Mouse (Mus musculus) retina, postnatal 1 day (tissue): ENCODE measurements around the gene Cables2.
A peak's percentile ranks its signal among the peaks of the same experiment; 100 is the strongest.

Experiments used
- DNase-seq: peaks from one replicate; pipeline ENCODE4 v3.0.0-alpha.2; 2012

Cables2 gene

DNA sequence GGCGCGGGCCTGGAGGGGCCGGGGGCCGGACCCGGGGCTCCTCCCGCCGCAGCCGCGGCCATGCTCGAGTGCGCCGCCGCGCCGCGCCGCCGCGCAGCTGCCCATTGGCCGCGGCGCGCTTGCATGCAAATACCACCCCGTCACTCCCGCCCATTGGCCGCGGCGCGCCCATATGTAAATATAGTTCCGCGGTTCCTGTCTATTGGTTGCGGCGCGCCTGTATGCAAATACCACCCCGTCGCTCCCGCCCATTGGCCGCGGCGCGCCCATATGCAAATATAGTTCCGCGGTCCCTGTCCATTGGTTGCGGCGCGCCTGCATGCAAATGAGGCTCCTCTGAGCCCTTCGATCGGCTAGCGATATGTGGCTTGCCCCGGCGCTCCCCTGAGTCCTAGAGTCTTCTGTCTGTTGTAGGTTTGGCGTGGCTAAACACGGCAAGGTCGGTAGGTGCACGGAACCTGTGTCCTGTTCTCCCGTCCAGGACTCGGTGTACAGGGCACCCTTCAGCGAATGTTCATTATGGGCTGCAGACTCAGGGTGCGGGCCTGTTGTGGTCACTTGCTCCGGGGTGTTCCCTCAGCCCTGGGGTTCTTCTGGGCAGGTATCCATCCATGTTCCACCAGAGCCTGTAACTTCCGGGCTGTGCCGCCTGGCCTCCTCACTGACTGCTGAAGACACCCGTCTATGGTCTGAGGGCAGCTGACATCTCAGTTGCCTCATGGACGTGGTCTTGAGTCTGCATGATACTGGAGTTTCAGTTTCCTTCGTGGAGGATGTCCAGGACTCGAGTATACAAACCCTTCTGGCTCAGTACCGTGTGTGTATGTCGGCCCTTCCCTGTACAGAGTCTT is at the start of gene Cables2:
Gene Cables2 (minus strand): TSS at position 103 of the 851 bp plus-strand sequence.
- peak; percentile 99 for DNase-seq

DNA sequence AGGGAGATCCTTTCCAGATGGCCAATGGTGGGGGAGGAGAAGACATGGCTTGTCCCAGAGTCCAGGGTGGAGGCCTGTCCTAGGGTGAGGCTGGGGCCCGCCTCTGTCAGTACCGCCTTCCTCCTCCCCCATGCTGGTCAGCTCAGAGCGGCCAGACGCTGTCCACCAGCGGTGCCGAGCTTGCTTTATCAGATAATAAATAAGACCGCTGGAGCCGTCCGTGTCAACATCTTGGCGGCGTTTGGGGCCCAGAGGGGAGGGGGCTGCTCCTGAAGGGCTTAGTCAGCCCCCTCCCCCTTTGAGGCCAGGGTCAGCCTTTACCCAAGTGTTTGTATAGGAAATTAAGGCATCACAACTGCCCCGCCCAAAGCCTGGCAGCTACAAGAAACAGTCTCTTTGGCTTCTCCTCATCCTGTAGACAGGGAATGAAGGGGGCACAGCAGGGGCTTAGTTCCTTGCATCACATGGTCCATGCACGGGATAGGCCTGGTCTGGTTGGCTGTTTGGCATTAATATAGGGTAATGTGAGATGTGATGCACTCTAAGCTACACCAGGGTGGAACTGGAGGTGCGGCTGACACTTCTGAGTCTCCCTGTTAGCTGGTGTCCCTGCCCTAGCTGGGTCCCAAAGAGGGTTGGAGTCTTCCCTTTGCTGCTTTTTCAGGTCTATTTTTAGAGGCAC is 49.5 kb upstream of the Cables2 start:
- peak; percentile 17 for DNase-seq

GRCm38 (mm10) chr2:180320216-180320615 is 46.9 kb upstream of the Cables2 start:
- DNase-seq: peak; percentile 11

GRCm38 (mm10) chr2:180317591-180317990 is 44.3 kb upstream of the Cables2 start:
- no peak for DNase-seq

- DNase-seq: no peak
These were observed 41.0 kb upstream of the Cables2 start for GRCm38 (mm10) chr2:180314292-180314691.

DNA sequence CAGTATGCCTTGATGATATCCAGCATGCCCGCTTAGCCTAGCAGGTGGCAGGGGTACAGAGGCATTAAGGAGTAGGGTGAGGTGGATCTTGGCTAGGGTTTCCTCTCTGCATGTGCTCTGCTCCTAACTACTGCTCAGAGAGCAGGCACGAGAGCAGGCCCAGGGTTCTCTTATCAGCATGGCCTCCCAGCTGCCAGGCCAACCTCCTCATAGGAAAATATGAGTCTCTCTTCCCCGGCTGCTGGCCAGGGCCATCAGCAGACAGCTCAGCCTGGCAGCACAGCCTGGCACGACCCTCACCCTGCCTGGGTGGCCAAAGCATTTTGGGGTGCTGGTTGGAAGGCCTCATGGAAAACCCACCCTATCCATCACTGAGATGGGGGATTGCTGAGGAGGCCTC is 37.9 kb upstream of the Cables2 start:
- no peak for DNase-seq

GRCm38 (mm10) chr2:180307680-180308079 is 34.4 kb upstream of the Cables2 start:
- no peak for DNase-seq

GRCm38 (mm10) chr2:180306423-180307168 is 33.3 kb upstream of the Cables2 start:
- DNase-seq: no peak

- no peak for DNase-seq
These were observed 32.7 kb upstream of the Cables2 start for GRCm38 (mm10) chr2:180306009-180306408.

GRCm38 (mm10) chr2:180305490-180305889 is 32.2 kb upstream of the Cables2 start:
- no peak for DNase-seq

- no peak for DNase-seq
These were observed 31.3 kb upstream of the Cables2 start for GRCm38 (mm10) chr2:180304554-180304953.

DNA sequence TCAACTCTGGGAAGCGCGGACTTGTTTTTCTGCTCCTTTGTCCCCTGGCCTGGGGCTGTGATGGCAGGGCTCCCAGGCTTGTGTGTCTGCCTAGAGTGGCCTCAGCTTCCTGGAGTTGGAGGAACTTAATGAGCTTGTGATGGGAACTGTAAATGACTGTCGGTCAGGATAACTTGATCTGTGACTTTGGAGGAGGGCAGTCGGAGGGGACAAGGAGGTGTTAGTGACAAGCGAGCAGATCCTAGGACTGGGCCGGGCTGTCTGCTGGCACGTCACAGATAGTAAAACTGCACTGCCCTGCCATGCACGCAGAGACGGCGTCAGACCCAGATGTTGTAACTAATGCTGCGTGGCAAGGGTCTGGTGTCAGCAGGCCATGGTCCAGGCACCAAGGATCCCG is 30.2 kb upstream of the Cables2 start:
- DNase-seq: no peak

DNA sequence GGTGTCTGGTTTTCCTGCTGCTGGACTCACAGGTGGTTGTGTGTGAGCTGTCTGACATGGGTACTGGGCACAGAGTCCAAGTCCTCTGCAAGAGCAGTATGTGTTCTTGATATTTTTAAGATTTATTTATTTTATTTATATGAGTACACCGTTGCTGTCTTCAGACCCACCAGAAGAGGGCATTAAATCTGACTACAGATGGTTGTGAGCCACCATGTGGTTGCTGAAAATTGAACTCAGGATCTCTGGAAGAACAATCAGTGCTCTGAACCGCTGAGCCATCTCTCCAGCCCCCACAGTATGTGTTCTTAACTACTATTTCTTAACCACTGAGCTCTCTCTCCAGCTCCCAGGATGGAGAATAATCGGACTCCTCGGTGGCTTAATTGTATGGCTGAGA is 28.9 kb upstream of the Cables2 start:
- DNase-seq: no peak

DNA sequence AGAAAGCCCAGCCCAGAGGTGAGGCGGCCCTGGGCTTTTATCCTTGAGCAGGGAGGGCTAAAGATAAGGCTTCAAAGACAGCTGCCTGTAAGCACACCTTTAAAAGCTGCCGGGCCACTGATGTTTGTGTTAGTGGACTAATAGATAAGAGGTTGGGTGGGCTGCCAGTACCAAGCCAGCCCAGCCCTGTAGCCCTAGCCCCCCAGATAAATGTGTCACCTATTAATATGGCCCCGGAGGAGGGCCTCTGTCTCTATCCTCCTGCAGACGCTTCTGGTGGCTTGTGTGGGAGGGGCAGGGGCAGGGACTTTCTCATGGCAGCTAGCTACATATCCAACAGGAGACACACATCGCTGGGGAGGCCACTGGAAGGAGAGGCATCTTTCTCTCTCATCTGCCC is 27.5 kb upstream of the Cables2 start:
- no peak for DNase-seq

DNA sequence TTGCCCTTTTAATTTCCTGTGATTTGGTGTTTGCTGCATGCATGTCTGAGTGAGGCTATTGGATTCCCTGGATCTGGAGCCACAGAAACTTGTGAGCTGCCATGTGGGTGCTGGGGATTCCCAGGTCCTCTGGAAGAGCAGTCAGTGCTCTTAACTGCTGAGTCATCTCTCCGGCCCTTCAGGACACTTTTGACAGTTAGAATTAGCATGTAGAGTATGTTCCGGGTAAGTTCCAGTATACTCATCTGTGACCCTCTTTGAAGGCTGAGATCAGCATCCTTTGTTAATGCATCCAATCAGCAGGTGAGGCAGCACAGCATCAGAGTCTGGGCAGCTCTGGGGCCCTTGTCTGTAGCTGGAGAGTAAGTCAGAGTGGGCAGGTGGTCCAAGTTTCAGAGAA is 27.0 kb upstream of the Cables2 start:
- no peak for DNase-seq

DNA sequence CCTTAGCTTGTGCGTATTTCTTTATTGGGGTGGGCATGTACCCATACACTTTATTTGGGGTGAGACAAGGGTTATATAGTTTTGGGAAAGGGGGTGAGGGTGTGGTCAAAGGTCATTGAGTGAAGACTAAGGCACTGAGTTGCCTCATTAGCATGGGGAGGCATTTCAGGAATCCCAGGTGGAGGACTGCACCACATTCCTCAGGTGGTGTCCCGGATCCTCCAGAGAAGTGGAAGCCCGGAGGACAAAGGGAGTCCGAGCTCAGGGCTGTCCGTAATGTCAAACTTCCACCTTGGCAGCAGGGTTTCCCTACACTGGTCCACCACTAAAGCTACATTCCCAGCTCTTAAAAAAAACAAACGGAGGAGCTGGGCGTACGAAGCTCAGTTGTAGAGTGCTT is 19.6 kb upstream of the Cables2 start:
- DNase-seq: no peak

DNA sequence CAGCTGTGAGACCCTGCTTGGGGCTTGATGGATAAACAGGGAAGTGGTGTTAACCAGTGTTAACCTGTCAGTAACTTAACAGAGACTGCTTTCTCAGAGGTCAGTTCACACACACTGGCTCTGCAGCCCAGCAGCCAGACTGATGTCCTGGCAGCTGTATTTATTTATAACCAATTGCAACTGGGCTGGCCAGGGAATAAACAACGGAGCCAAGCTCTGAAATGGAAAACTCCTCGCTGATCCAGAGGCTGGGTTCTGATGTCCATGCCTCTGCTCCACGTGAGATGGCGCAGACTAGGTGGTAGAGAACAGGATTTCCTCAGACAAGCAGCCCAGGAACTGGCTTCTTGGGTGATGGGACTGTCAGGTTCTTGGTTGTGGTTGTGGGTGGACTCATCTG is 18.7 kb upstream of the Cables2 start:
- no peak for DNase-seq

GRCm38 (mm10) chr2:180291566-180291965 is 18.3 kb upstream of the Cables2 start:
- DNase-seq: no peak

GRCm38 (mm10) chr2:180290503-180290902 is 17.2 kb upstream of the Cables2 start:
- DNase-seq: no peak

DNA sequence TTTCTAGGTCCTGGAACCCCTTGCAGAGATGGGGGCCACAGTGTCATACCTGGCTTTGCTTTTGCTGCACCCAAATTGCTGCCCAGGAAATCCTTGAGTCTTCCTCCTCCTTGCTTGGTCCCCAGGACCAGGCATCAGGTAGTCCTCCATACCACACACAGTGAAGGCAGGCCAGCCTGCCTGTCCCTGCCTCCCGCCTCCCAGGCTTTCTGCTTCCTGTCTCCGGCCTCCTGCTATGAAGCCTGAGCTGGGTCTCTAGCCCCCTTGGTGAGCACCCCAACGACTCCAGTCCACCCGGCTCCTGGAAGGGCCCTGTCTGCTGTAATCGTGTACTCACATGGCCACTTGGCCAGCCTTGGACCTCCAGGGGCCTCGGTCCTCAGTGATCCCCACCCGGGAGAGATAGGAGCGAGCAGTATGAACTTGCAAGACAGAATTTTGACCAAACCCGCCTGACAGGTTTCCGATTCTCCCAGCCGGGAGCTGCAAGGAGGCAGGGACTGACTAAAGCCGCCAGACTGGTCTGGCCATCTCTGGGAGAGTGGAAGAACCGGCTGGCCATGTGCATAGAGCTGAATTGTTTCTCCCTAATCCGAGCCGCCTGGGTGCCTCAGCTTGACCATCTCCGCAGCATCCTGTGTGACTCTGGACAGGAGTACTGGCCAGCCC is 16.3 kb upstream of the Cables2 start, which contains the start of gene Rbbp8nl:
Gene Rbbp8nl (minus strand): TSS at position 440 of the 669 bp plus-strand sequence.
- no peak for DNase-seq

DNA sequence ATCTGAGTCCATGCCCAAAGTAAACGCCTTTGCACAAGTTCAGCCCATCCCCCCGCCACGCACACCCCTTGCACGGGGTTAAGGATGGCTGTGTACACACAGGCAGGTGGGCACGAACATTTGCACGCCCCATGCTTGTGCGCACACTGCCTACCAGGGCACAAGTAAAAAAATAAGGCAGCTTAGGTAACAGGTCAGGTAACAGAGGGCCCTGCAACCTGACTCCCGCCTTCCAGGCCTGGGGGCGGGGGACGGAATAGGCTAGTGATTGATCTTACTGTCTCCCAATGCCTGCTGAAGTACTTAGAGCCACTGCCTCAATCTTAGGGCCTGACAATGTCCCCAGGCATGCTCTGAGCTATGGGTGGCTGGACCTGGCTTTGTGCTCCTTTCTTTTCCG is 15.7 kb upstream of the Cables2 start:
- no peak for DNase-seq

DNA sequence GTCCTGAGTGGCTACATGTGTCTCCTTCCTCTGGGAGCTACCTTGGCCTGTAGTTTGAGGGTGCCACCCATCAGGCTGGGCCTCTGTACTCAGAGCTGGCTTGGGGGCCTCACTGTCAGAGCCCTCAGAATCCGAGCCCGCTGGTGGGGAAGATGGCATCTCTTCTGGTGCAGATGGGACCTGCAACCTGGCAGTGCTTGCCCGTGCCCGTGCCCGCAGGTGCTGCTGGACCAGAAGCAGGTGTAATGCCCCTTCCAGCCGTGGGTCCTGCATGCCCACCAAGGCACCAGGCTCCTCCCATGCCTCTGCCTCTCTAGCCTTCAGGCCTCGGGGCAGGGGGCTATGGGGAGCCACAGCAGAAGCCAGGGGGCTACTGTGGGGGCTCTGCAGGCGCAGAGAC is 6.0 kb upstream of the Cables2 start:
- DNase-seq: no peak

- no peak for DNase-seq
These were observed 4.6 kb upstream of the Cables2 start for GRCm38 (mm10) chr2:180277773-180278320.
